Mouse (Mus musculus): ENCODE results near the gene Fam49a.
A peak's percentile ranks its signal among the peaks of the same experiment; 100 is the strongest.
"Not testable (repeated sequence)": the region's sequence is repeated elsewhere in the genome, so short reads cannot be mapped to it uniquely, and the experiment has no call there.

The Fam49a gene

DNA sequence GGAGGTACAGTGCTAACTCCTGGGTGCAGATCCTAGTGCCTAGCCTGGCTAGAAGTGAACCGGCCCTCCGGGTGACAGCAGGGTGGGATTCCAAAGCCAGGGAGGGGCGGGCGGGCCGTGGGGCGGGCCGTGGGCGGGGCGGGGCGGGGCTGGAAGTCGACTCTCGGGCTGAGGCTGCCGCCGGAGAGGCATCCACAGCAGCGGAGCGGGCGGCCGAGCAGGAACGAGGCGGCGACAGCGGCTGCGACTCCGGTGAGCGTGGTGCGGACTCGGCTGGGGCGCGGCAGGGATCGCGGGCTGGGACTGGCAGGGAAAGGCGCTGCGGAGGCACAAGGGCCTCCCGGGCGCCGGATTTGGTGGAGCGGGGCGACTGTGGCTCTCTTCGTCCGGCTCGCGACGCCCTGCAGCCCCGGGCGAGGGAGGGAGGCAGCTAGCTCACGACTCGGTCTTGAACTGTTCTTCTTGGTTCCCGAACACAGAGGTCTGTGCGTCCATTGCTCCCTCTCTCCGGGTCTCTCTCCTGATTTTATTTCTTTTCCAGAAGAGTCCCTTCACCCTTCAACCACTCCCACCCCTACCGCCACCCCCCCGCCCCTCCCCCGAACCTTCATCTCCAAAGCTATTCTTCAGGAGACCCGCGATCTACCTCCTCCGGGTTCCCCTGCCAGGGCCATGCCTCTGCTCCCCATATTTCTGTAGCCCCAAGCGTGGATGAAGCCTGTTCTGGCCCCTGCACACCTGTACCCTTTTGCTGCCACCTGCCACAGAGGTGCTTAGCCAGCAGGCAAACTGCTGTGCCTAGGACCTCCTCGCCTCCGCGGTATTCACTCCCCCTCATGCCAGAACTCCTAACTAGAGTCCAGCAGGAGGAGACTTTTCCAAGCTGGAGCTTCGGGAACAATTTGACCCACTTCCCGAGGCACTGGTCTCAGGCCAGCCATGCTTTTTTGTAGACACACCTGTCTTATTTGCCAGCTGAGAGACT is at the start of gene Fam49a:
Gene Fam49a, plus strand, starts transcription at position 153 of the 985 bp plus-strand sequence.
- DNase-seq (ENCODE audit: low read depth, low spot score) = peak; percentile 68

DNA sequence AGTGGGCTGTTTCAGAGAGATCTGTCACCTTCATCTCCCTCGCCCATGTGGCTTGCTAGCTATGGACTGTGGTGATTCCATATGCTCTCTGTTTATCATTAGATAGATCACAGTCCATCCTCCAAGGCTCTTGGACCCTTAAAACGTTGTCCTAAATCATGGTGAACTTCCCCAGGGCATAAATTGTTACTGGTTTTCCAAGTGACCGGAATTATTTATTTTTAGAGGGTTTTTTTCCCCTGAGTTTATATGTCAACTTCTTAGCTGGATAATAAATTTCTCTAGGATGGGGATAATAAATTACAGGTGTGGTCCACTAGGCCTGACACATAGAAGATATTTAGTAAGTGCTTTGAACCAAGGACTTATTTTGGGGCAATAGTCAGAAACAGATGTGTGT is 48.4 kb upstream of the Fam49a start:
- peak; percentile 15 for DNase-seq (ENCODE audit: low read depth, low spot score)

DNA sequence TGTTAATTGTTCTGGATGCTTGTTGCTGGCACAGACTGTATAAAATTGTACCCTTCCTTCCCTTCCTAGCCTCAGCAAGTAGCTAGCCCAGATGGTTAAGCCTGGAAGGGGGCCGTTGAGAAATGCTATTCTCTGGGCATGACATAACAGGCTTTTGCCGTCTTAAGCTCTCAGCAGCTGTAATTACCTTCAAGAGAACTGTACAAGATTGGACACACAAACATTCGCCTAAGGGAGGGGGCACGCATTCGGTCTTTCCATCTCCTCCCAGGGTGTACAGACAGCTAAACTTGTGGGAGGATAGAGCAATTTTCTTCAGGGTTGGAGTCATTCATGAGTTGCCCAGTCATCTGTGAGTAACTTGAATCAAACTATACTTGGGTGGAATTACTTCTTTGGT is 43.0 kb upstream of the Fam49a start:
- DNase-seq (ENCODE audit: low read depth, low spot score) = no peak

DNA sequence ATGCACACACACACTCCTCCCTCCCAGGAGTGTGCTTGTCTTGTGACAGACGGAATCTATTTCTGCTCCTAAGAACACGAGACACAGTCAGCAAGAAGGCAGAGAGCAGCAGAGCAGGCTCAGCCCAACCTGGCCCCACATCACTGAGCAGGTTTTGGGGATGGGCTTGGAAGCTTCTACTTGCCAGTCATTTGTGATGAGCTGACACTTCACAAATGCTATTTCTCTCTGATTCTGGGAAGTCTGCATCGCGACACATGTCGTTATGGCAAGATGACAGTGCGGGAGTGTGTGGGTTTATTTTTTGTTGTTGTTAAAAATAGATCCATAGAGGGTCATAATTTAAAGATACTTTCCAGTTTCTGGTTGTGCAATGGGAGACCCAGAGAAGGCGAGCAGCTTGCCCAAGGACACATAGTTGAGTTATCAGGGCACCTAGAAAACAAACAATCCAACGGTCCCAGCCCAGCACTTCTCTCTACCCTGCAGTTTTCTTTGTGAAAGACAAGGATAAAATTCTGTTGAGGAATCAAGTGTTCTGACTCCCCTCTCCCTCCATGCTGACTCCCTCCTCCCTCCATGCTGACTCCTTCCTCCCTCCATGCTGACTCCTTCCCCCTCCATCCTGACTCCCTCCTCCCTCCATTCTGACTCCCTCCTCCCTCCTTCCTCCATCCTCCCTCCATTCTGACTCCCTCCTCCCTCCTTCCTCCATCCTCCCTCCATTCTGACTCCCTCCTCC is 41.0 kb upstream of the Fam49a start:
- no peak for DNase-seq (ENCODE audit: low read depth, low spot score)

DNA sequence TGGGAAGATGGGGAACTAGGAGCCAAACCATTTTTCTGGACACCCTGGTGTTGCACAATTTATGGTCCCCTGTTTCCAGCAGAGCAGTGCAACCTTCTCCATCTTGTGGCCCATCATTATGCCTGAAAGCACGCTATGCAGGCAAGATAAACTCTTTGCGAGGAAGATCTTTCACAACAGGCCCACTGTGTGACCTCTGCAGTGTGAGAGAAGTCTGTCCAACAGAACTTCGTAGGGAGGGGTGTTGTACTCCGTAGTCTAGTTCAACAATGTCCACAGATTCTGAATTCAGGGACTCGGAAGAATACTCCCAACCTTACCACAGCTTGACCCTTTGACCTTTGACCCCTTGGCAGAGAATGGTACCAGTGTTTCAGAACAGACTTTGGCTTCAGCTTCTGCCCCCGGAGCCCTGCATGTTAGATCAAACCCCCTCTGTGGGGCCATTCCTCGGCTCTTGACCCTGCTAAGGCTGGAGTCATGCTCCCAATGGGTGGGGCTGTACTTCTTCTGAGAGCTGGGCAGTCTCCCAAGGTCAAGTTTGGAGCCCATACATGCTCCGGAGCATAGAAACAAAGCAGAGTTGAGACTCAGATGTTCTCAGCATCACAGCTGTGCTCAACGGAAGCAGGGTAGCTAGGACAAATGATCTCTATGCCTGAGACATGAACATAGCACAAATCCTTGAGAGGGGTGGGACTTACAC is 39.2 kb upstream of the Fam49a start:
- no peak for DNase-seq (ENCODE audit: low read depth, low spot score)

DNA sequence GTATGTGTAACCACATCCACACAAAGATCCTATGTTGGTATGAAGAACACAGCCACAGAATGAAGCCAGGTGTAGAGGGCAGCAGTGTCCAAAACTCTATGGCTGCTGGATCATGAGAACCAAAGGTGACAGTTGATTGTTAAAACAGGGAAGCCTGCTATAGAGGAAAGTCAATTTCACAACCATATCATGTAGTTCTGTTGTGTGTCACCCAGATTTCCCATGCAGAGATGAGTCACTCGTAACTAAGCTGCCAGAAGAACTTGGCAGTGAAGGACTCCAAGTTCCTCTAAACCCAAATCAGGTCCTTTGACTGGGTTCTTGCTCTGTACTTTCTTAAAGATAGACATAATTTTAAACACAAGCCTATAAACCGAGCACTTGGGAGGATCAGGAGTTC is 38.6 kb upstream of the Fam49a start:
- no peak for DNase-seq (ENCODE audit: low read depth, low spot score)

DNA sequence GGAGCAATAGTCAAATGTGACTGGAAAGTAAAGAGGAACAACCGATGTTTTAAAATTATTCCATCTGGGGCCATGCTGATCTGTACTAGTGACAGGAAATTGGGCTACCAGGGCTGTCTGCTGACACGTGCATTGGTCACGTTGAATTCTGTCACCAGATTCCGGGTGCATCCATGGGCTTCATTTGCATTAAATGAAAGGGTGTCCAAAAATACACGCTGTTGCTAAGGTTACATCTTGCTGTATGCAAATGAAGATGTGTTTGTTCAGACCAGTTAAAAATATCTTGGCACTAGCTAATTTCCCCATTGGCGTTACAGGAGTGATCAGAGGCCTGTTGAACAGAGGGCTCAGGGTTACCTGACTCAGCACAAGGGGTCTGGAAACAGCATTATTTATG is 36.2 kb upstream of the Fam49a start:
- DNase-seq (ENCODE audit: low read depth, low spot score) = no peak

DNA sequence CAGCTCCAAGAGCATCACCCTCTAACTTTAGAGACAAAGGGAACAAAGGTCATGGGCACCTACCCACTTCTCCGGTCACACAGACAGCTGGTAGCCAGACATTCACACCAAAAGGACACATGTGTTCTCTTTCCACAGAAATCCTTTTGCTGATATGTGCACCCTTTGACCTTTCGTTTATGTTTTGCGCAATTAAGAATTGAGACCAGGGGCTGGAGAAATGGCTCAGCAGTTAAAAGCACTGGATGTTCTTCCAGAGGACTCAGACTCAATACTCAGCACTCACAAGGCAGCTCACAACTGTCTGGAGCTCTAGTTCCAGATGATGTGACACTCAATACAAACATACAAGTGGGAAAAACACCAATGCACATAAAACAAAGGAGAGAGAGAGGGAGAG is 34.3 kb upstream of the Fam49a start:
- DNase-seq (ENCODE audit: low read depth, low spot score) = no peak

DNA sequence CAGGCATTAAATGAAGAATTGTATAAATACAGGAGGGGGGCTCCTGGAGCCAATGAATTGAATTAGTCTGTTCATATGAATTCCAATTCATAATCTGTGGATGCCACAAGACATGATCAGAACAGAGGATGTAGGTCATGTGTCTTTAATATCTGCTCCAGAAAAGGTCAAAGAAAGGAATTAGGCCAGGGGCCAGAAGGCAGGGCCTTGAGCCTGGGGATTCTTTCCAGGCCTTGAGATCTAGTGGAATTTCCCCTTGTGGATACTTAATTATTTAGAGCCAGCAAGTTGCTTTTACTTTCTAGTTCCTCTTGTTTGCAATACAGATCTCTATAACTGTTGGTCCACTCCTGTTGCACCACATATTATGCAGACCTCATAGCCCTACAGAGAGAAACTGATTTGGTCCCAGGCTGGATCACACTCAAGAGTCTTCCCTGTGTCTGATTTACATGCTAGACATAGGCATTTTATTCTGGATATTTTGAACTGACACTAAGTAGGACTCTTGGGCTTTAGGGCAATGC is 31.8 kb upstream of the Fam49a start:
- DNase-seq (ENCODE audit: low read depth, low spot score) = no peak

DNA sequence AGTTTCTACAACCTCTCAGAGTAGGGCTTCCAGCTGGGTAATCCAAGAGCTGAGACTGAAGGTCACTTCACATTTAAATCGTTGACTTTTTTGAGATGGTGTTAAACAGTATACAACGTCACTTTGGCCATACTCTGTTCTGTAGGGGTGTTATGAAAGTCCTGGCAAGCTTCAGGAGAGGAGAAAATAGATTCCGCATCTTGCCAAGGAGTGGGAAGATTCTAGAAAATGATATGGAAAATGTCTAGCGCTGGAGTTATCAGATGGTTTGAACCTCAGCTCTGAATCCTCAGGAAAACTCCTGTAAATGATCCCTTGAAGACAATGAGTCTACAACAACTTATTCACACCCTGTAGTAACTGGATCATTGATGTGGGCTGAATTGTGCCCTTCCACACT is 29.8 kb upstream of the Fam49a start:
- no peak for DNase-seq (ENCODE audit: low read depth, low spot score)

DNA sequence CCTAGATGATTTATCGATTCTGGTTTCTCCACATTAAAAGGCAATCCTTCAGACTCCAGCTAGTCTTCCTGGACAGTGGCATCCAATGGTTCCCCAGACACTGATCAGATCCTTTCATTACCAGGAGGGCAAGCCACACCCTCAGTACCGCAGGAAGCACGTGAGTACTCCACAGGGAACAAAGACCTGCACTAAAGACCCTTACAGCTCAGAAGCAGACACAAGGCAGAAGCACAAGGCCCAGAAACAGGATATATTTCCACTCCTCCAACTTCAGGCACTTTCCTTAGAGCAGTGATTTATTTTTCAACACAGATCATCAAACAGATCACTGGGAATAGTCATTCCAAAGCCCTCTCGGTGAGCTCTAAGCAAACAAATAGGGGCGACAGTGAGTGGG is 25.0 kb upstream of the Fam49a start:
- DNase-seq (ENCODE audit: low read depth, low spot score) = peak; percentile 66

DNA sequence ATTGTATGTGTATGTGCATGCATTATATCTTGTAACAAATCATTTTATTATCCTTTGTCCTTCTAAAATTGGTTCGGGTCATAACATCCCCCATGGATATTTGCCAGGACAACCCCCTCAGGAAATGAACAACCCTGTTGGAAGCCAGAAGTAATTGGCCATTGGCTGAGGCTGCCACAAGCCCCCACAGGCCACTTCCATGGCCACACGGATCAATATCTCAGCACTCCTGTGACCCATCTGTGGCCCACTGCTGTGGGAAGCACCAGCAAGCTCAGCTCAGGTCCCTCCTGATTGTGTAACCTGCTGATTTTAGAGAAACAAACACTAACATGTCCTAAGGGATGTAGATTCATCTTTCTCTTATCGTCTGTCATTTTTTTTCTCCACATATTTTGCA is 22.4 kb upstream of the Fam49a start:
- DNase-seq (ENCODE audit: low read depth, low spot score) = no peak

DNA sequence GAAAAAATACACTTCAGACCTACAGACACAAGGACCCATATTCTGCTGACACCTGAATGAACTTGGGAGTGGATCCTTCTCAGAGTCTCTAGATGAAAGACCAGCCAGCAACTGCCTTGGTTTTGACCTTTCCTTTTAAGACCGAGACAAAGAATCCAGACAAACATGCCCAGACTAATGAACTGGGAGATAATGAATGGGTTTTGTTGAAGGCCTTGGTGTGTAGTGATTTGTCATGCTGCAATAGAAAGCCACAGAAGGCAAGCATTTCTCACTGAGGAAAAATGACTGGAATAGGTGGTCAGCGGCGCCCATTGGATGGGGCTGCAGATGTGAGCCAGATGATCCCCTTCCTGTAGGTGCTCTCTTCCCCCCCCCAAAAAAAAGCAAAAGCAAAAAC is 18.8 kb upstream of the Fam49a start:
- peak; percentile 38 for DNase-seq (ENCODE audit: low read depth, low spot score)

DNA sequence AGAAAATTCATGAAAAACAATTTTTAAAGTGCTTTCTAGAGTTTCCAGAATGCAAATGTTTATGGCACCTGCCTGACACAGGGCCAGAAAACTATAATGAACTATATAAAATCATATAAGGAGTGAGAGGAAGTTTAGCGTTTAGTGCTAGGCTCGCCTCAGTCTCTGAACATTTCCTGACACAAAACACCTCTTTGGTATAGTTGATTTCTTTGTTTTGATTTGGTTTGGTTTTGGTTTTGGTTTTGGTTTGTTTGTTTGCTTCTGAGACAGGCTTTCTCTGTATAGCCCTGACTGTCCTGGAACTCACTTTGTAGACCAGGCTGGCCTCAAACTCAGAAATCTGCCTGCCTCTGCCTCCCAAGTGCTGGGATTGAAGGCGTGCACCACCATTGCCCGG is 14.9 kb upstream of the Fam49a start:
- DNase-seq (ENCODE audit: low read depth, low spot score) = not testable (repeated sequence)

DNA sequence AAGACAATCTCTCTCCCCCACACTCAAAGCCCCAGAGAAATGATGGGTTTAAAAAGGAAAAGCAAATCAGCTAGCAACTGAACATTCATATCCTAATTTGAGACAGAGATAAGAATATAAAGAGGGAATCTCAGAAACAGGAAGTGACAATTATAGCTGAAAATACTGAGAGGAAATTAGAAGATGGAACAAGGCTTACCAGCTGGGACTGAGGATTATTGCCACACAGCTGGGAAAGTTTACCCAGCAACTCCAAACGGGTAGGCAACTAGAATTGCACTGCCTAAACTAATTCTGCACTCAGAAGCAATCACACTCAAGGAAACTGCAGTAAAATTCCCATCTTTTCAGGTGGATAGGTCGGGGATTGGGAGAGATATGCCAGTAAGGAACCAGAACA is 12.4 kb upstream of the Fam49a start:
- DNase-seq (ENCODE audit: low read depth, low spot score) = no peak

DNA sequence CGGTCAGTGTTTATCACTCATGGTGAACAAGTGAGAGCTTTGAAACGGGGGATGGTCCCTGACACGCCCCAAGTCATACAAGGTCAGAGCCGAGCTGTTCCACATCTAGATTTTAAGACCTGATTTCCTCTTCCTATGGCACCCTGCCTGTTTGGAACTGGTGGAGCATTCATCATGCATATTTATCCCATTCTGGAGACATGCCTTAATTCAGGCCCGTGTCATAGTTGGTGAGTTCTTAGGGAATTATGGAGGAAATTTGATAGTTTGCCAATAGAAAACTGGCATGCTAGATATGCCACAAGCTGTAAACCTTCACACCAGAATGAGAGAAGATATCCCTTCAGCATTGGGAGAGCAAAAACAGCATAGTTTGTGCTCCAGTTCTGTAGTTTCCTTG is 8.4 kb upstream of the Fam49a start:
- no peak for DNase-seq (ENCODE audit: low read depth, low spot score)

DNA sequence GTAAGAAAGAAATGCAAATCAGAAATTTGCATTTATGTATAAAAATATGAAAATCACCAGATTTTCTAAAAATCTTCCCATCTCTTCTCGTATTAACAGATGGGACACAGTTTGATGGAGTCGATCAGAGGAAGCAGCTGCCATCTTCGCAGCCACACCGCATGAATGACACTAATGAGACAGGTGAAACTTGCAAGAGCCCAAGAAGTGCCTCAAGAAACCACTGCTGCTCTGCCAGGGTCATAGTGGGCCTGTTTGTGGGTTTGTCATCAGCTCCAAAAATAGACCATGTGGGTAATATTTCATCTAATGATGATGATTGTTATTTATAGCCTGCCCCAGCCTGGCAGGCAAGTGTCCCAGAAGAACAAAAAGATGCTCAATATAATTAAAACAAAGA is 7.8 kb upstream of the Fam49a start:
- no peak for DNase-seq (ENCODE audit: low read depth, low spot score)

DNA sequence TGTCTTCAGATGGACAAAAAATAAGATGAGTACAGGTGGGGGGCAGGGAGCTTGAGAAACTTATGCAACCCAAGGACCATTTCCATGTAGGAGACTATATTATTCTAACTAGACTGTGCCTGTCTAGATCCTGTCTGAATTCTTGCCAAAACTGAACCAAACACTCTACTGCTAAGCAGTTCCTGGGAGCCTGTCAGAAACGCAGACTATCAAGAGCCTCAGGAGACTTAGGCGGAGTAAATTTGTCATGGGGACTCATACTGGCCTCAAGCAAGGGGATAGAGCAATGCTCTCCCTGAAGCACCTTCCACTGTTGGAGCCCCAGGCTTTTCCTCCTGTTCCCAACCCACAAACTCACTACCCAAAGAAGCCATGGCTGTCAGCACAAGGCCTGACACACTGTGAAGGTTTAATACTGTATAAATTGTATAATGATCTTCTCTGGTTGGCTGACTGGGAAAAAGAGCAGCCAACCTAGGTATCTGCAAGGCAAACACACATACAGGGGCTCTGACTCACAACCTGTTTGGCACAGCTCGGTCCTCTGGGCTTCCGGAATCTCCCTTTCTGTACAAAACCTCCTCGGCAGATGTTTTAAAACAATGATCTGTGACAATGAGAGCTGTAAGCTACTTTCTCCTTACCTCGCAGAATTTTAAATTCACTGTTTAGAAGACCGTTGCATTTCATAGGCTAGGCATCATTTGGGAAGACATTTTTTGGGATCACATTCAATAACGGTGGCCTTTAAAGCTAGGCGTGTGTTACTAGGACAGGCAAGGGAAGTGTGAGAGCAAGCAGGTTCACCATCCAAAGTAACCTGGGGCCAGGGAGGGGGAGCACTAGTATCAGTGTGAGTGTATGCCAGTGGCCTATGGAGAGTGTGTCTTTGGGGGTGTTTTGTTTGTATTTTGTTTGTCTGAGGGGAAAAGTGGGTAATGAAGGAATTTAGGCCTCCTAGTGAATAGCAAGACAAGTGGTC is 669 bp upstream of the Fam49a start:
- no peak for DNase-seq (ENCODE audit: low read depth, low spot score)

DNA sequence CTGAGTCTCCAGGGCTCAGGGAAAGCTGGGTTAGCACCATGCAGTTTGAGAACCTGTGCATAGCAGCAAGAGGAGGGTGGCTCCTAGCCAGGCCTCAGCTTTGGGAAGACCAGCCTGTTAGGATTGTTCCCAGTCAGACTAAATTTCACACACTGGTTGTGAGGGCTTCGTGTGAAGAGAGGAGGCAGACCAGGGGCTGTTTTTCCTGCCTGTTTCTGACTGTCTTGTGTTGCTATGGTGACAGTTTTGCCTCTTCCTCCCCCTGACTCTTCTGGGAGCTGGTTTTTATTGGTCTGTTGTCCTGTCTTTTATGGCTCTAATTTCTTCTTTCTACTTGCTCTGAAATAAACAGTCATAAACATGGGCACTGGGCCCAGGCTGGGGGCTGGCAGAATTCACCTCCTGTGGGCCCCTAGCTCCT is 1.4 kb downstream of the Fam49a start:
- no peak for DNase-seq (ENCODE audit: low read depth, low spot score)

DNA sequence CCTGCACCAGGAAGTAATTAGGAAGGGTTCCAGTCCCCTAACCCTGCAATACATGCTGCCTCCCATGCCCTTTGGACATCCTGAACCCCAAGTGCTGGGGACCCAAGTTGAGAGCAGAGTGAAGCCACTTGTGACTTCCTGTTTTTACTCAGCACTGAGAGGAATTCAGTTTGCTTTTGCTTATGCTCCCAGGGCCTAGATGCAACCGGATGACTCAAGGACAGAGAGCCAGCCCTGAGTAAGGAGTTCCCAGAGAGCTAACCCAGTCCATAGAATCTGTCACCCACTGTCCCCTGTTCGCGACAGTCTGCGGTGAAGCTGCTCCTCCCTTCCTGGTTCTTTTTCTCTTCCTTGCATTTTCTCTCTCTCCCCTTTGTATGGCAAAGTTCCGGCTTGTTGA is 2.2 kb downstream of the Fam49a start:
- no peak for DNase-seq (ENCODE audit: low read depth, low spot score)

DNA sequence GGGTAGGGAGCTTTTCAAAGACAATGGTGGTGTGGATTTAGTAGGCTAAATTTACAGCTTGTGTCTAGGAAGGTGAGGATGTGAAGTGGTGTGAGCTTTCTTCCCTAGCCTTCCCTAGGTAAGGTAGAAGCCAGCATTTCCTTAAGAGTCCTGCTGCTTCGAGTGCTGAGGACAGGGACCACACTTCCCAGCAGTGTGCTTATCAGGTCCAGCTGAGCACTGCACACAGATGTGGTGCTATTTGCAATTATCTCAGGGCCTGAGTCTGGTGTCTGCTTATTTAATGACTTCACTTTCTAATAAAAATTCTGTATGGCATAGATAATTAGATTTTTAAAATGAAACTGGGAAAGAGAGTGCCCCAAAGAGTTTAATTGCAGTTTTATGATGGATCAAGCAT is 4.6 kb downstream of the Fam49a start:
- DNase-seq (ENCODE audit: low read depth, low spot score) = no peak

All from mesoderm, embryonic 11.5 days (tissue).